Mouse (Mus musculus) heart, embryonic 16.5 days (tissue): ENCODE results near the gene Smox. TPM values are rescaled to one million over a fixed set of nuclear protein-coding genes. Genes with fewer than 3 reads are reported as not detected.

ENCODE experiments used
- ATAC-seq: fragments of 200-750 bp; cut with Nextera tagmentation; replicated peaks from 2 replicates; pipeline ENCODE4 v1.8.0; 2017; ENCODE audit warnings: moderate number of reproducible peaks; ENCODE audit not compliant: insufficient read depth, low FRiP score; ENCODE audit errors: extremely low read depth
- H3K27ac ChIP-seq: fragments of 300-500 bp; sonication (generic); 2 replicates; pipeline ENCODE4 v1.5.1; 2014; ENCODE audit warnings: mild to moderate bottlenecking, low read length, control low read depth, moderate library complexity
- H3K27me3 ChIP-seq: fragments of 300-500 bp; sonication (generic); 2 replicates; pipeline ENCODE4 v1.6.1; 2014; ENCODE audit warnings: low read length, mixed read lengths; ENCODE audit not compliant: control insufficient read depth, insufficient read depth
- H3K36me3 ChIP-seq: fragments of 300-500 bp; sonication (generic); 2 replicates; pipeline ENCODE4 v1.6.1; 2014; ENCODE audit not compliant: control insufficient read depth, insufficient read depth
- H3K4me1 ChIP-seq: fragments of 300-500 bp; sonication (generic); 2 replicates; pipeline ENCODE4 v1.6.1; 2014; ENCODE audit warnings: low read length, mixed read lengths; ENCODE audit not compliant: control insufficient read depth, insufficient read depth
- H3K4me2 ChIP-seq: fragments of 300-500 bp; sonication (generic); 2 replicates; pipeline ENCODE4 v1.6.1; 2014; ENCODE audit warnings: low read depth, mild to moderate bottlenecking, control low read depth, low read length
- H3K4me3 ChIP-seq: fragments of 300-500 bp; sonication (generic); 2 replicates; pipeline ENCODE4 v1.5.1; 2014; ENCODE audit warnings: mild to moderate bottlenecking, control low read depth, low read length
- H3K9ac ChIP-seq: fragments of 300-500 bp; sonication (generic); 2 replicates; pipeline ENCODE4 v1.6.1; 2014; ENCODE audit warnings: low read length, control low read depth
- H3K9me3 ChIP-seq: fragments of 300-500 bp; sonication (generic); replicated peaks from 2 replicates; pipeline ENCODE4 v1.6.1; 2016; ENCODE audit warnings: low read length; ENCODE audit not compliant: control insufficient read depth
- WGBS: fragments of 180-500 bp; shearing (Covaris S2); extraction: QIAGEN DNeasy Blood & Tissue Kit; methylation state at CpG from one replicate; pipeline ENCODE4 v1.1.7; 2014; 5-methylcytosine and 5-hydroxymethylcytosine counted together
- polyA plus RNA-seq: library from polyadenylated mRNA; unstranded; fragments of >200 nt; fragmentation: Nextera tagmentation; extraction: Ambion mirVana; gene quantifications from 2 replicates; pipeline ENCODE4 v1.2.1, GENCODE M21; 2015

Smox gene
- polyA plus RNA-seq, 1 experiment from 2014 or later, result 32.7 TPM

DNA sequence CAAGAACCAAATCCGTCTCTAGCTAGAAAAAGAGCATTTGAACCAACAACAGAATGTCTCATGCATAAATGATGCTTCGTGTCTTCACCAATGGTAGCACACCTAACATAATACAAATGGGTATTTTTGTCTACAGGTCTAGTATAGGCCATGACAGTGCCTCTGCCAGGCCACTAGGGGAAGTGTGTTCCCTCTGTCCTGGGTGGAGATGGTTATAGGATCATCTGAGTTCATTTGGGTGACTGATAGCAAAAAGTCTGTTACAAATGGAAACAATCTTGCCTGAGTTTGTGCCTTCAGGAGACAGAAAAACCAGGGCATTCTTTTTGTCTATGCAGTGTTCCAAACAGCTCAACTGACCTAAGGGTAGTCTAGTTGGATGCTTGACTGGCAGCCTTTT, 2.4 kb upstream of the Smox start:
- Histone ChIP-seq H3K9ac (no peak overlapping the region), H3K4me3 (no peak overlapping the region), H3K4me2 (no peak overlapping the region), H3K36me3 (no peaks in the 10 kb centered on the region), H3K27ac (no peak overlapping the region), H3K27me3 (peaks cover 2% of the 10 kb centered on the region; the same call in 1 of the 2 replicates), H3K4me1 (peaks cover 13% of the 10 kb centered on the region), H3K9me3 (no peaks in the 10 kb centered on the region)
- 80% methylated on average over 2 of the region's 2 CpGs for WGBS
- no peak for ATAC-seq

DNA sequence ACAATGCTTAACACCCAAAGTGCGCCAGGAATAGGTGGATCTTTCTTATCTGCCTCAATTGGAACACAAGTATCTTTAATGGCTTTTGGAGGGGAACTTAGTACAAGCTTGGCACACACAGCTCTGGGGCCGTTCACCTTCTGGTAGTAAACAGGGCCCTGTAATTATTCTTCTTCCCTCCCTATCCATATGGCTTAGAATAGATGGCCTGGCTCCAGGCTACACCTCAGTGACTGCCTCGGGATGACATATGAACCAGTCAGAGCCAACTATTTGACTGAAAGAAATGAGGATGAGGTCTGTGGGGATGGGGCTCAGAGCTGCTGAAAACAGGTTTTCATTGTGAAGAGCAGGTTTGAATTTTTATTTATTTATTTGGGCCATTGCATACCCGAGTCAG, 1.7 kb upstream of the Smox start:
- Histone ChIP-seq H3K4me1 (peaks cover 13% of the 10 kb centered on the region), H3K9ac (no peak overlapping the region), H3K4me2 (no peak overlapping the region), H3K27ac (no peak overlapping the region), H3K36me3 (no peaks in the 10 kb centered on the region), H3K27me3 (peaks cover 2% of the 10 kb centered on the region; the same call in 1 of the 2 replicates), H3K4me3 (no peak overlapping the region), H3K9me3 (no peaks in the 10 kb centered on the region)
- no peak for ATAC-seq
- WGBS, result 48% methylated on average over 4 of the region's 4 CpGs

DNA sequence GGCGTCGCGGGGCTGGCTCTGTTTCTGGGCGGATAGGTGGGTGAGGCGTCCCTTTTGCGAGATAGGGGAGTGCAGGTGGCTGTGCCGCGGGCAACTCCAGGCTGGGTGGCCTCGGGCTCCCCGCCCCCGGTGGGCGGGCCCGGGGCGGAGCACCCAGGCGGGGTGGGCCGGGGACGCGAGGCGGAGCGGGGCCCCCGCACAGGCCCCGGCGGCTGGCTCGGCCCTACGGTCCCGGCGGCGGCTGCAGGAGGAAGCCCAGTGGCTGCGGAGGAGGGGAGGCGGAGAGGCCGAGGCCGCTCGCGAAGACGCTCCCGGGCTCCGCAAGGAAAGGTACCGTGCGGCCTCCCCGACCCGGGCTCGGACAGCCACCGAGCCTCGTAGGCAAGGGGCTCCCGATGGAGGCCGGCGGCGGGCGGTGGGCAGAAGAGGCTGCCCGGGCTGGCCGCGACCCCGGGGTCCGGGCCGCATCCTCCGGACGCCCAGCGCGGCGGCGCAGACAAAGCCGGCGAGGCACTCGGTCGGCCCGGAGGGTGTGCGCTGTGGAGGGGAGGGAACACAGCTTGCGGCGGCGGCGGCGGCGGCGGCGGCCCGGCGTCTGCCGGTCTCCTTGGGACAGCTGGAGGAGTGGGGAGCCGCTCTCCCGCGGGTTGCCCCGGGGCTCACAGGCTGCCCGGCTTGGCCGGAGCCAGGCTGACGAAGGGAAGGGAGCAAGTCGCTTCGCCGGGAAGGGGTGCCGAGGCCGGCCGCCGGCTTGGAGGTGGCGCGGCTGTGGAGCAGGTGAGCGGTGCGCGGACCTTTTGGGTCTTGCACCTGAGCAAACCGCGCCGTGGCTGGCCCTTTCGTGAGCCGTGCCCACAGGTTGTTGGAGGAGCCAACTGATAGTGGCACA, 655 bp downstream of the Smox start:
- Histone ChIP-seq H3K9me3 (no peaks in the 10 kb centered on the region), H3K27ac (peak overlapping the region; percentile 77), H3K9ac (peak overlapping the region; percentile 92), H3K4me2 (peak overlapping the region; percentile 94), H3K4me3 (peak overlapping the region; percentile 95), H3K4me1 (peaks cover 19% of the 10 kb centered on the region), H3K36me3 (no peaks in the 10 kb centered on the region), H3K27me3 (peaks cover 2% of the 10 kb centered on the region; the same call in 1 of the 2 replicates)
- WGBS, result under 1% methylated on average over 85 of the region's 102 CpGs
- ATAC-seq, result peak; percentile 96

DNA sequence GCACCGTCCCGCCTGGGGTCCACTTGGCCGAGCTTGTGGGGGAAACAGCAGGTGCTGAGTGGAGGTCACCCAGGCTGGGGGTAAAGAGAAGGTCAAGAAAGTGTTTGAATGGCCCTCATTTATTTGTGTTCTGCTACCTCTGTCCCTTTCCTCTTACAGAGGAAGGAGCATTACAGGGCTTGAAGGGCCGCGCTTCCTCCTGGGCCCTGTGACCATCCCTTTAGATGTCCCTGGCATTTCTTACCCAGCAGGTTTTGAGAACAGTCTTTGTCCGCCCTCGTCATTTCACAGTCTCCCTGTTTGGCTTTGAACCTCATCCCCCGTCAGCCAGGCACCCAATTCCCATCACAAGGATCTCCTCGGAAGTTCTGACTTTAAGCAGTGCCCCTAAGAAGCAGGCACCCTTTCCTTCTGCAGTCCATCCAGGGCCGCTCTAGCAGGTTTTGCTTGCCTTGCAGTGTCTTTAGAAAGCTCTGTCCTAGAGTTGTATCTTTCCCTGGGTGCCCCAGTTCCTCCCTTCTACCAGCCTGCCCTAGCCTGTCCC, 1.4 kb downstream of the Smox start:
- Histone ChIP-seq H3K4me2 (peak overlapping the region; percentile 94), H3K9me3 (no peaks in the 10 kb centered on the region), H3K4me1 (peaks cover 19% of the 10 kb centered on the region), H3K9ac (peak overlapping the region; percentile 92), H3K36me3 (no peaks in the 10 kb centered on the region), H3K4me3 (peak overlapping the region; percentile 95), H3K27me3 (peaks cover 2% of the 10 kb centered on the region; the same call in 1 of the 2 replicates), H3K27ac (no peak overlapping the region)
- 30% methylated on average over 10 of the region's 10 CpGs for WGBS
- ATAC-seq, result no peak

DNA sequence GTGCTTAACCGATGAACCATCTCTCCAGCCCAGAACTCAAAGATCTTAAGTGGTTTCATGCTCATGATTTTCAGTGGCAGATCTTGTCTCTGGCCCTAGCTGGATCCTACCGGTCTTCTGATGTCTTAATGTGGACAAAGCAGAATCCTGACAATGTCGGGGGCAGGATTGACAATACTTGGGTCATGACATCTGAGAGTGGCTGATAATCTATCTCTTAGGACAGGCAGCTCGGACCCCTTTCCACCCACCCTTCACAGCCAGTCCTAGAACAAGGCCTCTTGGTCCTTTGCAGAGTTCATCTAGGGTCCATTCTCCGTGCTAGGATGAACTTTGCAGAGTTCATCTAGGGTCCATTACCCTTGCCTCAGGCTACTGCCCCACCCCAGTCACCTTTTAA, 2.1 kb downstream of the Smox start:
- peaks cover 19% of the 10 kb centered on the region for H3K4me1 ChIP-seq
- H3K27ac ChIP-seq, result no peak overlapping the region
- H3K9ac ChIP-seq, result no peak overlapping the region
- no peak overlapping the region; the same call in 1 of the 2 replicates for H3K4me3 ChIP-seq
- peak overlapping the region; percentile 94; the same call in 1 of the 2 replicates for H3K4me2 ChIP-seq
- H3K27me3 ChIP-seq, result peaks cover 2% of the 10 kb centered on the region; the same call in 1 of the 2 replicates
- 61% methylated on average over 5 of the region's 5 CpGs for WGBS
- ATAC-seq, result no peak
- no peaks in the 10 kb centered on the region for H3K36me3 ChIP-seq
- H3K9me3 ChIP-seq, result no peaks in the 10 kb centered on the region

DNA sequence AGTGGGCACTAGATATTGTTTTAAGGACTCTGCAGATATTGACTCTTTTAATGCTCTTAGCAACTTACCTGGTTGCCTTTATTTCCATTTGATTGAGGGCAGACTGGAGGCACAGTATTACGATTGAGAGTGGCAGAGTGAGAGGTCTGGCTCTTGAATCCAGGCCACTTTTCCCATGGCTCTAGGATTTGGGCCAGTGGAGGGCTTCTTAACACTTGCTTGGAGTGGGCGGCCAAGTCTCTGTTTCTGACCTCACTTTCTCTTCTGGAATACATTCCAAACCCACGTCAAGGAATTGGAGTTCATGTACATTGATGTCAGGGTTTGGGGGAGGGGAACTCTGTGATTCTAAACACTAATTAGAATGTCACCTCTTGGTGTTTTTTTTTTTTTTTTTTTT, 4.0 kb downstream of the Smox start:
- ATAC-seq, result no peak
- H3K36me3 ChIP-seq, result no peaks in the 10 kb centered on the region
- peaks cover 2% of the 10 kb centered on the region; the same call in 1 of the 2 replicates for H3K27me3 ChIP-seq
- H3K4me3 ChIP-seq, result no peak overlapping the region
- H3K4me1 ChIP-seq, result peaks cover 19% of the 10 kb centered on the region
- WGBS, result 69% methylated on average over 3 of the region's 3 CpGs
- no peak overlapping the region for H3K27ac ChIP-seq
- no peaks in the 10 kb centered on the region for H3K9me3 ChIP-seq
- no peak overlapping the region for H3K9ac ChIP-seq
- H3K4me2 ChIP-seq, result no peak overlapping the region

DNA sequence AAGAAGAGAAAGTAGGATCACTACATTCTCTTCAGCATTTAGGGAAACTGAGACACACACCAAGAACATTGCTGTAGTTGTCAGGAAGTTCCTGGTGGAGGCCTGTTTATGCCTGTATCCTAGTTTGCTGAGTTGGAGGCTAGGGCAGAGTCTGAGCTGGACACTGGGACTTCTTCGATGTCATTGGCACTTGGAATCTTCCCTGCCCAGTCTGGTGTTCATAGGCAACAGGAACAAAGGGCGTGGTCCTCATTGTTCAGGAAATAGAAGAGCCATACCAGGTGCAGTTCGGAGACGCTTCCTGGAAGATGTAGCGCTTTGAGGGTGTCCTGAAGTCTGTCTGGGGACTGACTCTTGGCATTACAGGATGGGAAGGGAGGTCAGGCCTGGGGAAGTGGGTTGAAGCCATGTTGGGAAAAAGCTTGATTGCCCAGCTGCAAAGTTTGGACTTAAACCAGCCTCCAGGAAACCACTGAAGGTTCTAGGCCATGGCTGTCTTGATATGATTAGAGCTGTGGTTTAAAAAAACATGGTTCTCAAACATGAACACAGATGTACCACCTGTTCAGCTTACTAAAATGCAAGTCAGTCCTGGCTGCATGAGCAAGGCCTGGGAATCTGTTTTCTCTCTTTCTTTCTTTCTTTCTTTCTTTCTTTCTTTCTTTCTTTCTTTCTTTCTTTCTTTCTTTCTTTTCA, 5.0 kb downstream of the Smox start:
- Histone ChIP-seq H3K9me3 (no peaks in the 10 kb centered on the region), H3K4me1 (peaks cover 19% of the 10 kb centered on the region), H3K27ac (no peak overlapping the region), H3K9ac (no peak overlapping the region), H3K36me3 (no peaks in the 10 kb centered on the region), H3K4me2 (no peak overlapping the region), H3K27me3 (peaks cover 2% of the 10 kb centered on the region; the same call in 1 of the 2 replicates), H3K4me3 (no peak overlapping the region)
- no peak for ATAC-seq
- 70% methylated on average over 5 of the region's 5 CpGs for WGBS

DNA sequence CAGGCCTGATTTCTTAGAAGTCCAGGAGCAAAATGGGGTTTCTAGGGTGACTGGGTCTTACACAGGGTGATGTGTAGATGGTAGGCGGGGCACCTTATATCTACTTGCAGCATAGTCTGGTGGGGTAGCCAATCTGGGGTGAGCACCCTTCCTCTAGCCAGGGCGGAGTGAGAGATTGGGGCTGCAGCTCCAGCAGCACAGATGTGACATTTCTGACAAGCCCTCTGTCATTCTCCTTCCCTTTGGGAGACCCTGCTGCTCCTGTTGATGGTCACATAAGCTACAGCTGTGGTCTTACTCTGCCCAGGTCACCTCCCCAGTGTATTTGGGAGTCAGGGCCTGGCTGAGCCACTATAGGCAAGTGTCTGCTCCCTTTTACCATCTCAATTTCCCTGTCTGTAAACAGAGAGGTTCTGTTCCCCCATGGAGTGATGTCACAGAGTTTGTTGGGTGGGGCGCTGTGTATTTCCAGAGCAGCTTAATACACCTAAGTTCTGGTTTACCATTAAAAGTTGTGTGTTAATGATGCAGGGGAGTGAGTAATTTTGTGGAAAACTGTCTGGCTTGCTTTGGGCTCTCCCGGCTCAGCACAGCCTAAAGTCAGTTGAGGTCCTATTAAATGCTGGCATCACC, 6.0 kb downstream of the Smox start:
- H3K27ac ChIP-seq, result no peak overlapping the region
- H3K4me3 ChIP-seq, result no peak overlapping the region
- 83% methylated on average over 4 of the region's 4 CpGs for WGBS
- peaks cover 2% of the 10 kb centered on the region; the same call in 1 of the 2 replicates for H3K27me3 ChIP-seq
- H3K9me3 ChIP-seq, result no peaks in the 10 kb centered on the region
- H3K36me3 ChIP-seq, result no peaks in the 10 kb centered on the region
- no peak overlapping the region for H3K4me2 ChIP-seq
- ATAC-seq, result no peak
- H3K4me1 ChIP-seq, result peaks cover 22% of the 10 kb centered on the region
- H3K9ac ChIP-seq, result no peak overlapping the region
